Mouse (Mus musculus) embryonic facial prominence, embryonic 13.5 days (tissue): Measurements from ENCODE around the gene Surf6. TPM values are rescaled to one million over a fixed set of nuclear protein-coding genes. Genes with fewer than 3 reads are reported as not detected.
"Not testable (repeated sequence)": the region's sequence is repeated elsewhere in the genome, so short reads cannot be mapped to it uniquely, and the experiment has no call there.

ENCODE experiments used
- ATAC-seq: fragments of 200-750 bp; cut with Nextera tagmentation; 2 replicates; pipeline ENCODE4 v1.8.0; 2017; ENCODE audit warnings: low read depth; ENCODE audit not compliant: insufficient number of reproducible peaks, insufficient read depth, low FRiP score, low TSS enrichment
- H3K27ac ChIP-seq: fragments of 300-500 bp; sonication (generic); 2 replicates; pipeline ENCODE4 v1.5.1; 2015; ENCODE audit warnings: moderate library complexity, mild to moderate bottlenecking, inconsistent platforms
- H3K27me3 ChIP-seq: fragments of 300-500 bp; sonication (generic); 2 replicates; pipeline ENCODE4 v1.6.1; 2015; ENCODE audit warnings: mild to moderate bottlenecking, inconsistent platforms
- H3K36me3 ChIP-seq: fragments of 300-500 bp; sonication (generic); 2 replicates; pipeline ENCODE4 v1.6.1; 2015; ENCODE audit warnings: mild to moderate bottlenecking, inconsistent platforms
- H3K4me1 ChIP-seq: fragments of 300-500 bp; sonication (generic); 2 replicates; pipeline ENCODE4 v1.6.1; 2015; ENCODE audit warnings: inconsistent platforms
- H3K4me2 ChIP-seq: fragments of 300-500 bp; sonication (generic); 2 replicates; pipeline ENCODE4 v1.6.1; 2015; ENCODE audit warnings: moderate library complexity, mild to moderate bottlenecking, inconsistent platforms
- H3K4me3 ChIP-seq: fragments of 300-500 bp; sonication (generic); 2 replicates; pipeline ENCODE4 v1.5.1; 2015; ENCODE audit warnings: mild to moderate bottlenecking, inconsistent platforms
- H3K9ac ChIP-seq: fragments of 300-500 bp; sonication (generic); 2 replicates; pipeline ENCODE4 v1.6.1; 2015; ENCODE audit warnings: mild to moderate bottlenecking, inconsistent platforms
- H3K9me3 ChIP-seq: fragments of 300-500 bp; sonication (generic); 2 replicates; pipeline ENCODE4 v1.6.1; 2016; ENCODE audit warnings: inconsistent platforms
- WGBS: fragments of 180-500 bp; shearing (Covaris S2); methylation state at CpG from one replicate; pipeline ENCODE4 v1.1.7; 2015; ENCODE audit warnings: mixed read lengths; 5-methylcytosine and 5-hydroxymethylcytosine counted together
- polyA plus RNA-seq: library from polyadenylated mRNA; unstranded; fragments of >200 nt; fragmentation: Nextera tagmentation; extraction: Ambion mirVana; gene quantifications from 2 replicates; pipeline ENCODE4 v1.2.1, GENCODE M21; 2015

Gene Surf6
- polyA plus RNA-seq, 1 experiment from 2014 or later, result 32.9 TPM

DNA sequence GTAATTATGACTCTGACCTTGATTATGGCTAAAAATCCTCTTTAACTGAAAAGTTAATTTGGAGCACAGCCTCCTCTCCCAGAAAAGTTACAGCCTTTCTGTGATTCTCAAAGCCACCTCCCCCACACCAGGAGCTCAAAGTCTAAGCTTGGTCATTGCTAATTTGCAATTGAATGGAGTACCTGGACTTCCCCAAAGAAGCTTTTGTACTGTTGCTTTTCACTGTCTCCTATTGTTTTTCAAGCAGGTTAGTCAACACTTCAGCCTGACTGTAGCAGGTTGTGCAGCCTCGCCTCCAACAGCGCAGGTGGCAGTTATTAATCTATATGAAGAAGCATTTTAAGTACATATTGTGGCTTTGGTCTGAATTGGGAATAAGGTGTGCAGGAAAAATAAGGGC is 17.1 kb downstream of the Surf6 start:
- WGBS, result 81% methylated on average over 2 of the region's 2 CpGs
- H3K27ac ChIP-seq, H3K9me3 ChIP-seq: not testable (repeated sequence)

GRCm38 (mm10) chr2:26878571-26878970 is 24.1 kb downstream of the Surf6 start:
- no peak overlapping the region for H3K4me2 ChIP-seq
- no peaks in the 10 kb centered on the region for H3K4me1 ChIP-seq
- no peak overlapping the region for H3K27ac ChIP-seq
- no peaks in the 10 kb centered on the region for H3K27me3 ChIP-seq
- no peak overlapping the region for H3K9ac ChIP-seq
- H3K9me3 ChIP-seq, result no peaks in the 10 kb centered on the region; the same call in 1 of the 2 replicates
- H3K36me3 ChIP-seq, result no peaks in the 10 kb centered on the region
- ATAC-seq, result no peak
- no peak overlapping the region for H3K4me3 ChIP-seq

More for the DNA sequence above, 17.1 kb downstream of the Surf6 start:
- not testable (repeated sequence) for ATAC-seq, H3K4me3 ChIP-seq, H3K9ac ChIP-seq, H3K27me3 ChIP-seq, H3K4me1 ChIP-seq, H3K4me2 ChIP-seq
- H3K36me3 ChIP-seq, result peaks cover 31% of the 10 kb centered on the region

DNA sequence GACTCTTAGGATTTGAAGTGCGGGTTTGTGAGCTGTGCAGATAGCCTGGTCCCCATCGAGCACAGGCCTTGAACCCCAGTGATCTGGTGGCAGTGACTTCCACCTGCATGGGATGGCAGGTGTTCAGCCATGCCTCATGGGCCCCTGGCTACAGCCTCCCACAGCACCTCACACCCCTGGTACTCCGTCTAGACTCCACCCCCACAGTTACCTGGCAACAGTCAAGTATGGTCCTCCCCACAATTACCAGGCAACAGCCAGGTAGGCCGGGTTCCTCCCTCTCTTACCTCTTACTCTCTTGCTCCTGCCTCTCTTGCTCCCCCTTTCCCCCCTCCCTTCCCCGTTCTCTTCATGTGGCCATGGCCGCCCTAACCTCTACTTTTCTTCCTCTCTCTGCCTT is 32.0 kb downstream of the Surf6 start:
- Histone ChIP-seq H3K4me2 (no peak overlapping the region), H3K9me3 (no peaks in the 10 kb centered on the region), H3K9ac (no peak overlapping the region), H3K27ac (no peak overlapping the region), H3K4me1 (no peaks in the 10 kb centered on the region), H3K36me3 (no peaks in the 10 kb centered on the region), H3K4me3 (no peak overlapping the region), H3K27me3 (no peaks in the 10 kb centered on the region)
- ATAC-seq, result no peak
- 63% methylated on average over 6 of the region's 6 CpGs for WGBS

DNA sequence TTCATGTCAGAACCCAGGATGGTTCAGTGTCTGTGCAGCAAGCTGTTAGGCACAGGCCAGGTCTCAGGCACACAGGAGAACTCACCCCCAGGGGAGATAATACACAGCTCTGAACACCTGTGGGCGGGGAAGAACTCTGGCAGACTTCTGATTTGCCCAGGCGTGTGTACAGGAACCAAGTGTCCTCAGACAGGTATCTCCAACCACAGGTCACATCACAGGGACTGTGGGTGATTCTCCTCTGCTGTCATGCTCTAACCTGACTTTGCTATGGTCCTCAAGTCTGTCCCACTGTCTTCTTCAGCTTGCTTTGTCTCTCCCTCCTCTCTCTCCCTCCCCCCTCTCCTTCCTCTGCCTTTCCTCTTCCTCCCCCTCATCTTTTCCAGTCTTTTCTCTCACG is 37.8 kb downstream of the Surf6 start, which contains the start of gene Abo:
Gene Abo (minus strand): TSS at position 101 of the 400 bp plus-strand sequence.
- ATAC-seq, result no peak
- no peak within 1 kb of the TSS for H3K4me2 ChIP-seq
- H3K9ac ChIP-seq, result 0 out of 2 replicates have a peak within 1 kb of the TSS, but pooled peaks have one; percentile 32
- 70% methylated on average over 3 of the region's 3 CpGs for WGBS
- no peaks in the 10 kb centered on the region for H3K4me1 ChIP-seq
- 0 out of 2 replicates have a peak, but pooled peaks cover 2% of the 10 kb centered on the region for H3K27me3 ChIP-seq
- no peaks in the 10 kb centered on the region for H3K36me3 ChIP-seq
- H3K27ac ChIP-seq, result no peak within 1 kb of the TSS
- no peak within 1 kb of the TSS for H3K4me3 ChIP-seq
- no peaks in the 10 kb centered on the region for H3K9me3 ChIP-seq

GRCm38 (mm10) chr2:26862856-26863255 is 39.8 kb downstream of the Surf6 start:
- Histone ChIP-seq H3K4me3 (no peak overlapping the region), H3K36me3 (no peaks in the 10 kb centered on the region), H3K27ac (no peak overlapping the region), H3K4me1 (no peaks in the 10 kb centered on the region), H3K9ac (no peak overlapping the region), H3K9me3 (no peaks in the 10 kb centered on the region), H3K4me2 (no peak overlapping the region), H3K27me3 (0 out of 2 replicates have a peak, but pooled peaks cover 2% of the 10 kb centered on the region)
- no peak for ATAC-seq
- WGBS, result 74% methylated on average over 3 of the region's 3 CpGs

GRCm38 (mm10) chr2:26847706-26848105 is 55.0 kb downstream of the Surf6 start:
- no peaks in the 10 kb centered on the region for H3K27me3 ChIP-seq
- no peaks in the 10 kb centered on the region for H3K36me3 ChIP-seq
- no peak for ATAC-seq
- no peaks in the 10 kb centered on the region; the same call in 1 of the 2 replicates for H3K9me3 ChIP-seq
- H3K4me2 ChIP-seq, result no peak overlapping the region
- no peak overlapping the region for H3K9ac ChIP-seq
- WGBS, result 52% methylated on average over 2 of the region's 2 CpGs
- no peaks in the 10 kb centered on the region for H3K4me1 ChIP-seq
- no peak overlapping the region for H3K4me3 ChIP-seq
- H3K27ac ChIP-seq, result no peak overlapping the region

Other genes with a start within 250 kb of the Surf6 start
- gene Lcn4, start 231.6 kb downstream of the Surf6 start, polyA plus RNA-seq, result not detected in 2 replicates
- not detected in 2 replicates for gene Abo, start 37.9 kb downstream of the Surf6 start, polyA plus RNA-seq
- 55.1 and 60.5 TPM in 2 replicates for gene Med22, start 7.8 kb upstream of the Surf6 start, polyA plus RNA-seq
- gene Rpl7a, start 7.9 kb upstream of the Surf6 start, polyA plus RNA-seq, result 596 and 711 TPM in 2 replicates
- 49.0 and 49.1 TPM in 2 replicates for gene Surf2, start 13.5 kb upstream of the Surf6 start, polyA plus RNA-seq
- gene Surf1, start 13.7 kb upstream of the Surf6 start, polyA plus RNA-seq, result 54.1 and 63.3 TPM in 2 replicates
- gene Surf4, start 31.0 kb upstream of the Surf6 start, polyA plus RNA-seq, result 203 and 220 TPM in 2 replicates
- 0.22 TPM in 1 of 2 replicates, not detected in the other for gene Stkld1, start 31.2 kb upstream of the Surf6 start, polyA plus RNA-seq
- gene Rexo4, start 61.5 kb upstream of the Surf6 start, polyA plus RNA-seq, result 51.9 and 55.3 TPM in 2 replicates
- gene Adamts13, start 70.5 kb upstream of the Surf6 start, polyA plus RNA-seq, result not detected in 2 replicates
- gene Cacfd1, start 107.0 kb upstream of the Surf6 start, polyA plus RNA-seq, result 78.0 and 80.0 TPM in 2 replicates
- gene Slc2a6, start 125.1 kb upstream of the Surf6 start, polyA plus RNA-seq, result 0.44 and 0.84 TPM in 2 replicates
- 3.5 and 6.4 TPM in 2 replicates for gene Mymk, start 169.3 kb upstream of the Surf6 start, polyA plus RNA-seq
- gene Adamtsl2, start 176.5 kb upstream of the Surf6 start, polyA plus RNA-seq, result 2.9 and 4.3 TPM in 2 replicates
- 0.24 and 0.37 TPM in 2 replicates for gene Fam163b, start 239.6 kb upstream of the Surf6 start, polyA plus RNA-seq